Mouse (Mus musculus) stomach, embryonic 14.5 days (tissue): ENCODE data around the gene Armc12. TPM values are rescaled to one million over a fixed set of nuclear protein-coding genes. Genes with fewer than 3 reads are reported as not detected.

Experiments
- ATAC-seq: fragments of 200-750 bp; cut with Nextera tagmentation; 2 replicates; pipeline ENCODE4 v1.8.0; 2017; ENCODE audit warnings: low read depth, moderate TSS enrichment; ENCODE audit not compliant: insufficient number of reproducible peaks, insufficient read depth, low FRiP score
- H3K27ac ChIP-seq: fragments of 300-500 bp; sonication (generic); 2 replicates; pipeline ENCODE4 v1.5.1; 2014; ENCODE audit warnings: mild to moderate bottlenecking, low read length, moderate library complexity, mixed read lengths
- H3K27me3 ChIP-seq: fragments of 300-500 bp; sonication (generic); 2 replicates; pipeline ENCODE4 v1.6.1; 2014; ENCODE audit warnings: low read length, control low read depth, mixed read lengths; ENCODE audit not compliant: control insufficient read depth, insufficient read depth
- H3K36me3 ChIP-seq: fragments of 300-500 bp; sonication (generic); 2 replicates; pipeline ENCODE4 v1.6.1; 2014; ENCODE audit warnings: mild to moderate bottlenecking, control low read depth, low read length, moderate library complexity, mixed read lengths; ENCODE audit not compliant: control insufficient read depth, insufficient read depth
- H3K4me1 ChIP-seq: fragments of 300-500 bp; sonication (generic); 2 replicates; pipeline ENCODE4 v1.6.1; 2014; ENCODE audit warnings: low read length, control low read depth, mixed read lengths; ENCODE audit not compliant: control insufficient read depth, insufficient read depth
- H3K4me2 ChIP-seq: fragments of 300-500 bp; sonication (generic); replicated peaks from 2 replicates; pipeline ENCODE4 v1.6.1; 2014; ENCODE audit warnings: low read depth, low read length, control low read depth
- H3K4me3 ChIP-seq: fragments of 300-500 bp; sonication (generic); 2 replicates; pipeline ENCODE4 v1.5.1; 2014; ENCODE audit warnings: low read depth, low read length, control low read depth
- H3K9ac ChIP-seq: fragments of 300-500 bp; sonication (generic); replicated peaks from 2 replicates; pipeline ENCODE4 v1.6.1; 2014; ENCODE audit warnings: low read depth, mild to moderate bottlenecking, control low read depth, low read length, moderate library complexity, mixed read lengths
- H3K9me3 ChIP-seq: fragments of 300-500 bp; sonication (generic); 2 replicates; pipeline ENCODE4 v1.6.1; 2016; ENCODE audit warnings: low read depth, low read length, control low read depth; ENCODE audit not compliant: control insufficient read depth
- WGBS: fragments of 180-500 bp; shearing (Covaris S2); extraction: QIAGEN DNeasy Blood & Tissue Kit; methylation state at CpG from one replicate; pipeline ENCODE4 v1.1.7; 2014; 5-methylcytosine and 5-hydroxymethylcytosine counted together
- polyA plus RNA-seq: library from polyadenylated mRNA; unstranded; fragments of >200 nt; fragmentation: Nextera tagmentation; extraction: Ambion mirVana; gene quantifications from 2 replicates; pipeline ENCODE4 v1.2.1, GENCODE M21; 2014

Gene Armc12
- polyA plus RNA-seq, 1 experiment from 2014 or later = not detected

- Histone ChIP-seq H3K4me2 (peak overlapping the region; percentile 19), H3K4me3 (no peak overlapping the region), H3K27ac (no peak overlapping the region), H3K36me3 (no peaks in the 10 kb centered on the region), H3K27me3 (no peaks in the 10 kb centered on the region), H3K4me1 (peaks cover 7% of the 10 kb centered on the region; the same call in 1 of the 2 replicates), H3K9me3 (no peaks in the 10 kb centered on the region), H3K9ac (no peak overlapping the region)
- 3% methylated on average over 6 of the region's 6 CpGs for WGBS
- no peak for ATAC-seq
Measured at GRCm38 (mm10) chr17:28528043-28528351, 2.6 kb upstream of the Armc12 start.

- no peak for ATAC-seq
- no peaks in the 10 kb centered on the region for H3K27me3 ChIP-seq
- no peak overlapping the region for H3K9ac ChIP-seq
- H3K4me2 ChIP-seq = no peak overlapping the region
- H3K9me3 ChIP-seq = no peaks in the 10 kb centered on the region
- H3K27ac ChIP-seq = no peak overlapping the region
- H3K36me3 ChIP-seq = no peaks in the 10 kb centered on the region
- no peak overlapping the region for H3K4me3 ChIP-seq
- WGBS = 65% methylated on average over 4 of the region's 4 CpGs
- peaks cover 7% of the 10 kb centered on the region; the same call in 1 of the 2 replicates for H3K4me1 ChIP-seq
Measured at GRCm38 (mm10) chr17:28529116-28529515, 1.5 kb upstream of the Armc12 start.

- Histone ChIP-seq H3K9ac (no peak overlapping the region), H3K9me3 (no peaks in the 10 kb centered on the region), H3K4me2 (no peak overlapping the region), H3K27ac (no peak overlapping the region), H3K27me3 (no peaks in the 10 kb centered on the region), H3K4me1 (peaks cover 7% of the 10 kb centered on the region; the same call in 1 of the 2 replicates), H3K36me3 (no peaks in the 10 kb centered on the region), H3K4me3 (no peak overlapping the region)
- WGBS = 20% methylated on average over 18 of the region's 18 CpGs
- ATAC-seq = no peak
Measured at GRCm38 (mm10) chr17:28531946-28532345, 1.3 kb downstream of the Armc12 start.

GRCm38 (mm10) chr17:28532557-28532956 is 2.0 kb downstream of the Armc12 start:
- Histone ChIP-seq H3K27me3 (no peaks in the 10 kb centered on the region), H3K9ac (no peak overlapping the region), H3K4me3 (no peak overlapping the region), H3K36me3 (no peaks in the 10 kb centered on the region), H3K9me3 (no peaks in the 10 kb centered on the region), H3K27ac (no peak overlapping the region), H3K4me2 (no peak overlapping the region), H3K4me1 (peaks cover 2% of the 10 kb centered on the region; the same call in 1 of the 2 replicates)
- no peak for ATAC-seq
- WGBS = 83% methylated on average over 7 of the region's 7 CpGs

GRCm38 (mm10) chr17:28533327-28533726 is 2.7 kb downstream of the Armc12 start:
- H3K9me3 ChIP-seq = no peaks in the 10 kb centered on the region
- H3K4me3 ChIP-seq = no peak overlapping the region
- H3K36me3 ChIP-seq = no peaks in the 10 kb centered on the region
- no peaks in the 10 kb centered on the region for H3K27me3 ChIP-seq
- 85% methylated on average over 13 of the region's 13 CpGs for WGBS
- no peak overlapping the region for H3K4me2 ChIP-seq
- H3K9ac ChIP-seq = no peak overlapping the region
- no peak for ATAC-seq
- no peaks in the 10 kb centered on the region for H3K4me1 ChIP-seq
- H3K27ac ChIP-seq = no peak overlapping the region

- Histone ChIP-seq H3K4me3 (no peak overlapping the region), H3K9me3 (peaks cover 4% of the 10 kb centered on the region; the same call in 1 of the 2 replicates), H3K4me1 (no peaks in the 10 kb centered on the region), H3K9ac (no peak overlapping the region), H3K27me3 (no peaks in the 10 kb centered on the region), H3K4me2 (no peak overlapping the region), H3K36me3 (no peaks in the 10 kb centered on the region), H3K27ac (no peak overlapping the region)
- no peak for ATAC-seq
- 51% methylated on average over 12 of the region's 12 CpGs for WGBS
Measured at GRCm38 (mm10) chr17:28537881-28538280, 7.3 kb downstream of the Armc12 start.

GRCm38 (mm10) chr17:28546925-28547324 is 16.3 kb downstream of the Armc12 start:
- Histone ChIP-seq H3K4me2 (no peak overlapping the region), H3K27me3 (no peaks in the 10 kb centered on the region), H3K9me3 (no peaks in the 10 kb centered on the region), H3K4me3 (no peak overlapping the region), H3K27ac (no peak overlapping the region), H3K36me3 (no peaks in the 10 kb centered on the region), H3K4me1 (no peaks in the 10 kb centered on the region), H3K9ac (no peak overlapping the region)
- no peak for ATAC-seq
- 100% methylated on average over 1 of the region's 1 CpGs for WGBS

GRCm38 (mm10) chr17:28548550-28548949 is 17.9 kb downstream of the Armc12 start:
- no peaks in the 10 kb centered on the region for H3K27me3 ChIP-seq
- H3K4me1 ChIP-seq = no peaks in the 10 kb centered on the region
- H3K36me3 ChIP-seq = no peaks in the 10 kb centered on the region
- H3K27ac ChIP-seq = no peak overlapping the region
- no peak for ATAC-seq
- 64% methylated on average over 11 of the region's 11 CpGs for WGBS
- 0 out of 2 replicates have a peak overlapping the region, but pooled peaks have one; percentile 3 for H3K9ac ChIP-seq
- H3K4me3 ChIP-seq = no peak overlapping the region
- H3K4me2 ChIP-seq = no peak overlapping the region
- H3K9me3 ChIP-seq = no peaks in the 10 kb centered on the region

GRCm38 (mm10) chr17:28549111-28549510 is 18.5 kb downstream of the Armc12 start, which contains the start of gene Clpsl2:
Gene Clpsl2, plus strand, starts transcription at chr17:28549411.
- H3K9ac ChIP-seq = 0 out of 2 replicates have a peak within 1 kb of the TSS, but pooled peaks have one; percentile 3
- WGBS = 79% methylated on average over 14 of the region's 14 CpGs
- no peaks in the 10 kb centered on the region for H3K4me1 ChIP-seq
- H3K4me3 ChIP-seq = no peak within 1 kb of the TSS
- no peaks in the 10 kb centered on the region for H3K9me3 ChIP-seq
- H3K4me2 ChIP-seq = no peak within 1 kb of the TSS
- no peaks in the 10 kb centered on the region for H3K36me3 ChIP-seq
- no peak for ATAC-seq
- no peaks in the 10 kb centered on the region for H3K27me3 ChIP-seq
- no peak within 1 kb of the TSS for H3K27ac ChIP-seq
